Mouse (Mus musculus) ovary, postnatal 10 days (tissue): ENCODE measurements at regions not wholly inside any gene's neighbourhood (a gene's known extent, or its start where the extent isn't known, plus 50 kb on each side); places are given as distances from the start of the nearest gene placed in this dataset.
"Not testable (repeated sequence)": the region's sequence is repeated elsewhere in the genome, so short reads cannot be mapped to it uniquely, and the experiment has no call there.

Experiments used
- DNase-seq: peaks from one replicate; pipeline ENCODE4 v3.0.0; 2022; ENCODE audit warnings: low spot score

DNA sequence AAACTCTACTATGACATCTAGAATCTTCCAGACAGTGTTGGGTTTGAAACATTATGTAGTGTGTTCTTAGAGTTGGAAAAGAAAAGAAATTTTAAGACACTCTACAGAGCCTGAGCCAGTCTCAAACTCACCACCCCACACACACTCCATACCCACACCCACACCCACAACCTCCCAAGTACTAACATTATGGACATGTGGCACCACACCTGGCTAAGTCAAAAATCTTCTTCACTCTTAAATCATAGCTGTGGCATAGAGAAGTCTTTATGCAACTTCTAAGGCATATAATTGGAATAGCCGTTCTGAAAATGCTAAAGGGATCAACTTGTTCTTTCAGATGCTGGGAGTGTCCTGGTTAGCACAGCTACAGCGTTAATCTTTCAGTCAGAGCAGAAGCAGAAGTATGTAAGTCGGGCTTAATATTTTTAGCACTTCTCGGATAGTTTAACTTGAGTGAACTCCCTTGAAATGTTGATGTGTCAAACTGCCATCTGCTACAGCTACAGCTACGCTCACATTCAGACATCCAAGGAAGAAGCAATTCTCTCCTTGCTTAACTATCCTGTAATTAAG is 68.6 kb upstream of the Creb1 start:
- DNase-seq, result no peak

DNA sequence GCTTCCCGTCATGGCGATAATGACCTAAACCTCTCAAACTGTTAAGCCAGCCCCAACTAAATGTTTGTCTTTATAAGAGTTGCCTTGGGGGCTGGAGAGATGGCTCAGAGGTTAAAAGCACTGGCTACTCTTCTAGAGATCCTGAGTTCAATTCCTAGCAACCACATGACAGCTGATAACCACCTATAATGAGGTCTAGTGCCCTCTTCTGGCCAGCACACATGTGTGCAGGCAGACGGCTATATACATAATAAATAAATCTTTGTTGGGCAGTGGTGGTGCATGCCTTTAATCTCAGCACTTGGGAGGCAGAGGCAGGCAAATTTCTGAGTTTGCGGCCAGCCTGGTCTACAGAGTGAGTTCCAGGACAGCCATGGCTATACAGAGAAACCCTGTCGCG is 70.8 kb upstream of the Creb1 start:
- not testable (repeated sequence) for DNase-seq

DNA sequence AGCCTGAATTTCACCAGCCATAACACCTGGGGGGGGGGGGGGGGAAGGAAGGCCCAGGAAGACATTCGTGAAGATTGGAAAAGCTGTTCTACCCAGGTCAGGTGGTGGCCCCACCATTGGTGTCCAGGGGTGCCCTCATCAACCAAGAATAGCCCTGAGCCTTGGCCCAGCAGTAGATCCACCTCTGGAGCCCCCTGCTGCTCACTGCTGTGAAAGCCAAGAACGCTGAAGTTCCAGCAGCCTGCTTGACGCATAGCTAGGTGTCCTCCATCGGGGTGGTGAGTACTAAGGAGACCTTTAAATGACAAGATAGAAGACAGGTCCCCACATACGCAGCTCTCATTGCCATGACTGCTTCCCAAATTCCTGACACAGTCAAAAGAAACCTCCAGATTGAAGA is 74.6 kb upstream of the Creb1 start:
- DNase-seq, result no peak

DNA sequence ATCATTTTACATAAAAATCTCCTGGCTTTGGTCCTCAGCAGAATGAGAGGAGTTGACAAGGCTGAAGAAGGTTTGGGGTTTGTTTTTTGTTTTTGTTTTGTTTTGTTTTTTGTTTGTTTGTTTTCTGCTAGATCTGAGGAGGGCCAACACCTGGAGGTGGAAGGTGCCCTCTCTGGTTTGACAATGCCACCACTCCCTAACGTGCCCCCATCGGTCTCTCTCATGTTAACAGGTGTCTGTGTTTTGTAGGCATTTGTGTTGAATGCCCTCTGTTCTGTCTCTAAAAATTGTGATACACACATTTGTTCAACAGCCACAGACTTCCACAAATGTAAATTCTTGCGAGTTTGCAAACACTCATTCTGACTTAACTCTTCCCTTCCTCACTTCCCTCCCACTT is 83.3 kb upstream of the Creb1 start:
- DNase-seq, result no peak

DNA sequence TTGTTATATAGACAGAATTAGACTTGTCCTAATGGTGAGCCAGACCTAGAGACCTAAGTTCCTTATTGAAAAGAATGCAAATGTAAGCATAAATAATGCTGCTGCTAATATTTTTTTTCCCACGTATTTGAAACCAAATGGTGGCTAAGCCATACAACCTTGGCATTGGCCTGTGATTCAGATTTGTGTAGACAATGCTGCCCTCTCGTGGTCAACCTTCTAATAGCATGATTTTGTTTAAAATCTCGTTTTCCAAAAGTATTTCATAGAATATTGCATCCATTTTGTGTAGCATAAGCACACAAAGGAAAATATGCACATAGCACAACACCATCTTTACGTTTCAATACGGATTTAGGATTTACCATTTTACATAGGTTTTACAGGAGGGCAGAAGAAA is 84.4 kb upstream of the Creb1 start:
- no peak for DNase-seq

DNA sequence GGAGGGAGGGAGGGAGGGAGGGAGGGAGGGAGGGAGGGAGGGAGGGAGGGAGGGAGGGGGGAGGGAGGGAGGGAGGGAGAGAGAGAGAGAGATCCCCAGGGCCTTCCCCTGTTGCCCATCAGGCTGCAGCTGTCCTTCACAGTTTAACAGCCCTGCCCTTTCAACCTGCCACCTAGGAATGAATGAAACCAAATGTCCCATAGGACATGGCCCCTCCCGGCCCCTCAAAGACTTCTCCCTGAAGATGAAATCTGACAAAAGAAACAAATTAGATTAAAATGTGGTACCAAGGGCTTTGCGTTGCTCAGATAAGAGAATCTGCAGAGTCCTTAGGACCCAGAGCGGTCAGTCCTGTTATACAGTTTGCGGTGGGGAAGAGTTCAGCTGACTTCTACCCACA is 86.0 kb upstream of the Creb1 start:
- no peak for DNase-seq

DNA sequence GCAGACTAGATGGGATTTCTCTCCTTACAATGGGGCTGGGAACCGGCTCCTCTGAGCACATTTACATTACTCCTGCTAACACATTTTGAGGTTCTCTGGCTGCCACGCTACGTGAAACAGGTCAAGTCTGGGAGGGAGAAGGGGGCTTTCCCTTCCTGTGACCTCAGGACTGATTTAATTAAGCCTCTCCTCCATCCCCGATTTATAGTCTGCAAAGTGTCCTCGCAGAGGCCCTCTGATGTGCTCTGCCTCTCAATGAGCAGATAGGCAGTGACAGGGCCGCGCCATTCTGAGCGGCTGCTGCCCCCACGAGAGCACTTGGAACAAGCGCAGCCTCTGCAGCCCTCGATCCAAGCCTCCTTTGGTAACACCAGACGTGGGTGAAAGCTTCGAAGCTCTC is 86.5 kb upstream of the Creb1 start:
- peak; percentile 27 for DNase-seq

DNA sequence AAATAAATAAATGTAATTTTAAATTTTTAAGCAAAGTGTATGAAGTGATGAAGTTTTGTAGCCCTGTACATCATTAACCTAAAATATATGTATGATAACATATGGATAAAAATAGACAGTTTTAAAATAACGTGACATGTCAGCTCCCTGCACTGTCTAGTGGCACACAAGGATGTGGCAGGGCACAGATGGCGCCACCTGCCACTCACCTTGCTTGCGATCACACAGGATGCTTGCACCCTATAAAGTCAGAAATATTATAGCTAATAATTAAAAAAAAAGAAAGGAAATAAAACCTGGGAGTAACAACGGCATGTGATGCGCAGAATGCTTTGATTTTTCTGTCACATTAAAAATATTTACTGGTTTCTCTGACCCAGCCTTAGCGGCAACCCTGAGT is 89.0 kb upstream of the Creb1 start:
- DNase-seq, result no peak

DNA sequence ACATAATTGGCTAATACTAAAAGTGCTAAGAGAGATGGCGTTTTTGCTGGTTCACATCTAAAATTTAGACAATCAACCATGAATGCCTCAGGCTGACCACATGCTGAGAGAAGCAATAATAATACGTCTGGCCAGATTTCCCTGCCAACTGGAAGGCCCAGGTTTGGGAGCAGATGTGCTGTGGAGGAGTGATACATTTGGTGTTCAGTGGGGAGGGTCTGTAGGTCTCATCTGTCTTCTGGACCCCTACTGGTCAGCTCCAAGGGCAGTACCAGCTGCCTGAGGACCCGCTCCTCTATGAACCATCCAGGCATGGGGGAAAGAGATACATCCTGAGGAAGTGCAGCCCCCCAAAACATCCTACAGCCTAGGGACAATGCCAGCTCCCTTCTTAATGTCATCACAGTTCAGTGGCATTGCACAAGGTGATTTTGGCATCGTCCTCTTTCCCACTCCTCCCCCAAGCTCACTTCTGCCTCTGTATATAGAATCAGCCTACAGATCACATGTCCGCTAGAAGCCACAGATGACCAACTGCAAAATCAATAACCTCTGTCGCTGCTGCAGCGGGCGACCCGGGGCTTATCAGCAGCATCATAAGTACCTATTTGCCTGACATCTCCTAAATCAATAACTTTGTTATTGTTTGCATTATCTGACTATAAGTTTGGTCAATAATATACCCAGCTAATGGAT is 90.1 kb upstream of the Creb1 start:
- DNase-seq, result no peak

DNA sequence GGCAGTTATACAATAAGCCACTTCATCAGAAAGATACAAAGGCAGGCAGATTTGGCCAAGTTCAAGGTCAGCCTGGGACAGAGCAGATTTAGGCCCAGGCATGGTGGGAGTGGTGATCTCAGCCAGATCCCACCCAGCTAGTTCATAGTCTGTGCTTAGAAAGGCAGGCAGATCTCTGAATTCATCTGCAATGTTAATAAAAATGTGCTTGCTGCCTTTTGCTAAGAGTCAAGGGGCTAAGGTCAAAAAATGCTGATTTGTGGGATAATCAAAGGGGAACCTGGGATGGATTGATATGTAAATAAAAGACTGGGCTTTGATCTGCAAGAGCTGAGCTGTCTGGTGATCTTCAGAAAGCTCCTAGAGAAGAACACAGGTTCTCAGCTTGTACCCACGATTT is 109.2 kb upstream of the Creb1 start:
- no peak for DNase-seq

DNA sequence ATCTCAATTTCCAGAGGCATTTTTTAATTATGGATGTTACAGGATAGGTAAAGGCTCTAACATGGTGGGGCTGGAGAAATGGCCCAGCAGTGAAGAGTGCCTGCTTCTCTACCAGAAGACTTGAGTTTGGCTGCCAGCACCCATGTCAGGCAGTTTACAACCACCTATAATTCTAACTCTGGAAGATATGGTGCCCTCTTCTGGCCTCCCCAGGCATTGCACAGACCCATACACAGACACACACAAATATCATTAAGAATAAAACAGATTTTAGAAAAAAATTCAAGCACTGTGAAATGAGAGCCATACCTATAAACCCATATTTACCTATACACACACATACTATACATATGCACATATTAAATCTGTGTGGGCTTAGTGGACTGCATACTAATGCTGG is 113.9 kb upstream of the Creb1 start:
- no peak for DNase-seq

DNA sequence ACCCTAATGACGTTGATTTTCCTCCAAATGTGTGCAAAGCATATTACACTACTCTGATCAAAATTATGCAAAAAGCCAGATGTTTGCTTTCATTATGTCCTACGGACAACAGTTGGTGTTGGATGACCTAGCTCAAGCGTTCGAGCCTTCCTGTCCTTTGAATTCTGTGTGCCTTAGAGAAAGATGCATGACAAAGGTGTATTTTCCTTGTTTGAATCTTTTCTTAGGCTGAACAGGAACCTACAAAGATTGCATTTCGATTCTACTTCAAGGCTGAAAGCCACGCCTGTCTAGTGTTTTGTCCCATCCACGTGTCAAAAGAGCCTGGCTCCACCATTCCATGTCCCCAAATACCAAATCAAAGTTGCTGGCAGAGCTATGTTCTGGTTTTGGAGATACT is 116.5 kb upstream of the Creb1 start:
- no peak for DNase-seq

DNA sequence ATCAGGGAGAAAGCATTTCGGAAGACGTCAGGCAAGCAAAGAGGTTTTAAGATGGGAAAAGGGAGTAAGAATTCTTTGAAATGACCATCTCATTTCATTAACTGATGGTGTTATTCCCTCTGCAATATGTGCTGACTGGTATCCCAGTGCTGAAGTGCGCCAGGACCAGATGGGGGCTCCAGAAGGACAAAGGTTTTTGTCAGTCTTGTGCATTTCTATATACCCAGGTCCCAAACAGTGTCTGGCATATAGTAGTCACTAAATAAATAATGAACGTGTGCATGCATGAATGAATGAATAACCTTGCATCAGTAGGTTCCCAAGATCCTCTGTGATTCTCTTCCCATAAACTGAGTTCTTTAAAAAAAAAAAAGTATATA is 119.3 kb upstream of the Creb1 start:
- DNase-seq, result no peak

DNA sequence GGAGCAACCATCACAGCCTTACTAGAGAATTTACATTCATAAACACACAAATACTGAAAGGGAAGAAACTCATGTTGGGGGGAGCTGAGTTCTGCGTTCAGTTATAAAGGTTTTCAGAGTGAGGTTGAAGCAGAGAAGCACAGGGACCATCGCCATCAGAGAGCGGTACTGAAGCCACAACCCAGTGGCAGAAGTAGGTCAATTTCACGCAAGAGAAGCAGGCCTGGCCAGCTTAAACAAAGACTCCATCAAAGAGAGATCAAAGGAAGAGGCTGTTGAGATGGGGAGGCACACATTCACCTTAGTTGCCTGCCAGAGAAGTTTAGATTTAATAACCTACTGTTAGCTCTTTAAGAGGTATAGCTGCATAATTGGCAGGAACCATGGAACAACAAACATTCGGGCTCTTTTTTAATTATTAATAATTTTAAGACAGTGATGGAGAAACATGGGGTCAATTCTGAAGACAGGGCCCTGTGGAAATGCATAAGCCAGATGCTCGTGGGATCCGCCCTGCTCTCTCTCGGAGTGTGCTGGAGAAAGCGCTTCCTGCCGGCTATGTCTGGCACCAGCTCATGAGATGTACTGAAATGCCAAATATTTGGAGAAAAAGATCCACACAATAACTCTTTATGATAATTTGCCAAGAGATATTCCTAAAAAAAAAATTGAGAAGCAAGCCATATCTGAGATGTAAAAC is 119.8 kb upstream of the Creb1 start:
- DNase-seq, result no peak

DNA sequence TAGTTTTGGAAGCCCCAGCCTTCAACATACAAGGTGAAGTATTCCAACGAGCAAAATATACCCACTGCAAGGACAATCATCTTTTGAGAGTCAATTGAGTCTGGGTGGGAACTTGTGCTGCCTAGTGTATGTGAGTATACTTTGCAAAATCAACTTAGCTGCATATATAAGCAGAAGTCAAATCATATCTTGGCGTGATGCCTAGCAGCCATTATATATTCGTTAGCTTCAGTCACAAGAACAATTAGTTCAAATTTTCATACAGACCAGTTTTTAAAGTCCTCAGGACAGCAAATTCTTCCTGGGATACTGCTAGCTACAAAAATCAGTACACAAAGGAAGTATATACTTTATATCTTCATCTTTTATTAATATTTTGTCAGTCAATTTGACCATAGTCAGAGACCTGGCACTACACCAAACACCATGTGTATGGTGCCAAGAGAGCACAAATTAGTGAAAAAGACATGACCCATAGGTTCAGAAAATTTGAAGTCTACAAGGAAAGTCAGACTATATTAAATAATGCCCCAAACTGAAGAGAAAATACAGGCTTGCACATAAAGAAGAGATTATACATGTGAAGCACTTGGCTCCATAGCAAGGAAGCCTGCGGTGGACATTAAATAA is 120.5 kb upstream of the Creb1 start:
- DNase-seq, result no peak

DNA sequence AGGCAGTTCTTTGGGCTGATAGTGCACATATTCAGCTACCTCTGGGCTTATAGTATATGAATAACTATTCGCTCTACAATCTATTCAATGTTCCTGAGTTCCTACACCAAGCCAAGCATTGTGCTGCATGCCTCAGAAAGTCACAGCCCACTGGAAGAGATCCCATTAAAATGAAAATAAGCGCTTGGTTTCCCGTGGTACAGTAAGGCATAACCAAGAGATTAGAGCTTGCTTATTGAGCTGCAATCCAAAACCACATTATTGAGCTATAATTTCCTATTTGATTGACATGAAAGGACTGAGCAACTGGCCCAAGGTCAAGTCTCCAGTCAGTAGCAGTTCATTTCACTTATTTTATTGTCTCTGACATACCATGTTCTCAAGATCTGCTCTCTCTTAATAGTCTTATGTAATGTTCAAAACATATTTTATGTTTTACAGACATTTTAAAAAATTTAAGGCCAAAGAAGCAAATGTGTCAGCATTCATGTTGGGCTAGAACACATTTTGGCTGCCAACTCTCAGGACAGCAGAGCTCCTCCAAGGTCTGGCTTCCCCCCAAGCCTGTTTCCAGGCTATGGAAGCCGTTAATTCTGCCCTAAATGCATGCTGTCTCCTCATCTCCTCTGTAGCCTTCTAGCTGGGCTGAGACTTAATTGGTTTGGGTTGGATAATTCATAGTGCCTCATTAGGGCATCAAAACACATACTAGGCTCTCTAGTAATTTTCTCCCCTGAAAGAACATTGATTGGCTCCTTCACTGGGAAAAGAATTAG is 123.5 kb upstream of the Creb1 start:
- no peak for DNase-seq

DNA sequence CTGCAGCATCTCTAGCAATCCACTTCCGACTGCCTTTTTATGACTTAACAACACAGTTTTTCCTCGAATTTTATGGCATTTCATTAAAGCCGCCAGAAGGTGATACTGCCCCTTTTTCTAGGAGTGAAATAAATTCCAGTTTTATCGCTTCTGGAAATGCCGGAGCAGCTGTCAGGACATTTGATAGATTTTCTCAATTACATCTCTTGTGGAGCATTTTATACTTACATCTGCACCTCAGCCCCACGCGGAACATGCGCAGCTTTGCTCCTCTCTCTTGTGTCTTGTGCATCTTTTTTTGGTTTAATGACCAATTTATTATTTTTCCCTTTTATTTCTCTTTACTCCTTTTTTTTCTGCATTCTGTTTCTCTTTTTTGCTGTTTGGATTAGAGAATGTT is 140.9 kb upstream of the Creb1 start:
- DNase-seq, result no peak

DNA sequence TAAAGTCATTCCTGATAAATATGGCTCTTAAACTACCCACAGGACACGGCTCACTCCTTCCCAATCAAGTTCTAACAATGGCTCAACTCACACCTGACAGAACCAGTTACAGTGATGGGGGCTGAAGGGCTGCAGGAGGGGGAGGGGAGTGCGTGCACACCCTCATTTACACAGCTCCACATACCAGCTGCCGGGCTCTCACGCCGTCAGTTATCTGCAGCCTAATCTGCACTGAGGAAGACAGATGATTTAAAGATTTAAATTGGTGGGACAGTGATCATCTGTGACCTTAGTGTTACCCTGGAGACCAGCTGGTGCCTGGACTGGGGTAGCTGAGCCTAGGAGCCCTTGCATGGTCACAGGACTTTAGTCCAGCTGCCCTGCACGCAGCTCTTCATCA is 151.2 kb upstream of the Creb1 start:
- DNase-seq, result no peak

DNA sequence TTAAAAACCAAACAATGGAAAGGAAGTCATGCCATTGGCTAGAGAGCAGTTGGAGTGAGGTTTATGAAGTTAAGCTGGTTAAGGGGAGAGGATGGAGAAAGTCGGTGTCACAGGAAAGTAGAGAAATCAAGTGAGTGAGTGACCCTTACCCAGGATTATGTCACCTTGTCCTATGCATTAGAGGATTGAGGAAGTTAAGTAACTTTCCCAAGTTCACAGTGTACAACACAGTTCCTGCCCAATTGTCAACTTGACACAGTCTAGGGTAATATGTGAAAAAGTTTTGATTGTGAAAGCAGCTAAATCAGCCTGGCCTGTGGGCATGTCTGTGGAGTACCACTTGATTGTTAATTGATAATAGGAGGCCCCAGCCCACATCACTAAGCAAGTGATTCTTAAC is 156.0 kb upstream of the Creb1 start:
- DNase-seq, result not testable (repeated sequence)

DNA sequence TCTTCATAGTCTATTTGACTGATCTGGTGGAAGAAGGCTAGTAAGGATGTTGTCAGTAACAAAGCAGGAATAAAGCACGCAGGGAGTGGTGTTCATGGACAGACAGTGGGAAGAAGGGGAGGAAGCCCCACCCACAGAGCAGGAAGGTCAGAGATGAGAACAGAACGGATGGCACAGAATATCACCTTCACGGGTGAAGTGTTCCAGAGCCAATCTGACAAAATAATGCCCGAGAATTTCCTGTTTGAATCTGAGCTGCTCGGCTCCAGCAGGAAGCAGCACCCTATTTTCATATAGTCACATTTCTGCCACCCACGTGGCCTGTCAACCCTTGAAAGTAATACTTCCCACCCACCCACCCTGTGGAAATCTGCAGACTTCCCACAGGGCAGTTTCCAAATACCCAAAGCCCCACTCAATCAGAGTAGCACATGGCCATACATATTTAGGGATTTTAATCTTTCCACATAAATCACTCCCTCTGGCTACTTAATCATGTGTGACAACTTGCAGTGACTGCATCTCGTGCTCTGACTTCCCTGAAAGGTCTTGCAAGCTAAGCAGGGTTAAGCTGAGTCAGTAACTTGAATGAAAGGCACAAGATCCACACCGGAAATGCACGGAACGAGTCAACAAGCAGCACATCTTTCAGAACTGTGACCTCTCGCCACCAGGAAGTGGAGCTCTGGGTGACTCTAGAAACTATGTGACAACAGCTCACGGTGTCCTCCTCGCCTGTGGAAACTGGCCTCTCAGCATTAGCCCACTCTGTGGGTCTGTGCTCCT is 158.0 kb upstream of the Creb1 start:
- DNase-seq, result no peak

DNA sequence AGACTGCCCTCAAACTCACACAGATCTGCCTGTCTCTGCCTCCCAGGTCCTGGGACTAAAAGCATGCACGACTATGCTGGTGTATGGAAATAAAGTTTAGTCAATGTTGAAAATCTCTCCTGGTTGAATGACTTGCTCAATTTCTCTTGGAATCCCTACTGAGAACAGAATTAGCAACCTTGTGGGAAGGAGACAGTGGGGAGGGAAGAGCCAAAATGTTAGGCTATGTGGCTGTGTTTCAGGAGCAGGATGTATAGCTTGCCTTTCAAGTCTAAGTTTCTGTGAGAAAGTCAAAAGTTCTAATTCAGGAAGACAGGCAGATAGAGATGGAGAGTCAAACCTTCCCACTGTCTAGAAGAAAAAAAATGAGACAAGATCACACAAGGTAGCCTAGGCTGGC is 168.3 kb upstream of the Creb1 start:
- no peak for DNase-seq
